Mouse (Mus musculus) c-Kit-positive CD71-negative TER-119-negative erythroid progenitor cells, embryonic 14.5 days (primary cell): ENCODE results near the gene Uqcr10.

Experiments
- DNase-seq: peaks from one replicate; pipeline ENCODE4 v3.0.0-alpha.2; 2013; ENCODE audit warnings: low read depth

The Uqcr10 gene

GRCm38 (mm10) chr11:4704072-4704964 is at the start of gene Uqcr10, which contains the start of gene Zmat5:
Gene Uqcr10, minus strand, starts transcription at chr11:4704342.
Gene Zmat5, plus strand, starts transcription at chr11:4704678.
- peak; percentile 96 for DNase-seq

- no peak for DNase-seq
These were observed 48.7 kb upstream of the Uqcr10 start for GRCm38 (mm10) chr11:4752836-4753235.

- peak; percentile 73 for DNase-seq
These were observed 46.1 kb upstream of the Uqcr10 start for GRCm38 (mm10) chr11:4750263-4750662.

GRCm38 (mm10) chr11:4747285-4747684 is 43.1 kb upstream of the Uqcr10 start:
- DNase-seq = no peak

- no peak for DNase-seq
These were observed 42.6 kb upstream of the Uqcr10 start, which contains the start of gene Cabp7 for GRCm38 (mm10) chr11:4746733-4747132. Gene Cabp7, minus strand, starts transcription at chr11:4746778.

- no peak for DNase-seq
These were observed 41.8 kb upstream of the Uqcr10 start for GRCm38 (mm10) chr11:4745969-4746368.

- no peak for DNase-seq
These were observed 40.5 kb upstream of the Uqcr10 start for GRCm38 (mm10) chr11:4744691-4745090.

- no peak for DNase-seq
These were observed 36.6 kb upstream of the Uqcr10 start for GRCm38 (mm10) chr11:4740785-4741184.

- no peak for DNase-seq
These were observed 34.6 kb upstream of the Uqcr10 start for GRCm38 (mm10) chr11:4738719-4739118.

- DNase-seq = no peak
These were observed 33.5 kb upstream of the Uqcr10 start for GRCm38 (mm10) chr11:4737682-4738081.

- no peak for DNase-seq
These were observed 32.2 kb upstream of the Uqcr10 start for GRCm38 (mm10) chr11:4736355-4736754.

- no peak for DNase-seq
These were observed 30.0 kb upstream of the Uqcr10 start for GRCm38 (mm10) chr11:4734179-4734578.

GRCm38 (mm10) chr11:4731781-4732180 is 27.6 kb upstream of the Uqcr10 start:
- no peak for DNase-seq

- DNase-seq = no peak
These were observed 26.8 kb upstream of the Uqcr10 start for GRCm38 (mm10) chr11:4730913-4731312.

GRCm38 (mm10) chr11:4730096-4730495 is 26.0 kb upstream of the Uqcr10 start:
- DNase-seq = no peak

- peak; percentile 22 for DNase-seq
These were observed 25.5 kb upstream of the Uqcr10 start for GRCm38 (mm10) chr11:4729603-4730002.

- no peak for DNase-seq
These were observed 17.6 kb upstream of the Uqcr10 start for GRCm38 (mm10) chr11:4721728-4722127.

GRCm38 (mm10) chr11:4720900-4721580 is 16.9 kb upstream of the Uqcr10 start:
- DNase-seq = no peak

GRCm38 (mm10) chr11:4720393-4720792 is 16.3 kb upstream of the Uqcr10 start:
- no peak for DNase-seq

- DNase-seq = no peak
These were observed 15.8 kb upstream of the Uqcr10 start for GRCm38 (mm10) chr11:4719961-4720360.

GRCm38 (mm10) chr11:4718548-4718947 is 14.4 kb upstream of the Uqcr10 start:
- DNase-seq = no peak

- DNase-seq = no peak
These were observed 12.5 kb upstream of the Uqcr10 start for GRCm38 (mm10) chr11:4716530-4717236.
